Mouse (Mus musculus) liver, embryonic 14.5 days (tissue): ENCODE measurements around the gene Foxp2. TPM values are rescaled to one million over a fixed set of nuclear protein-coding genes. Genes with fewer than 3 reads are reported as not detected.

Source experiments
- ATAC-seq: fragments of 200-750 bp; cut with Nextera tagmentation; 2 replicates; pipeline ENCODE4 v1.8.0; 2017; ENCODE audit warnings: moderate number of reproducible peaks, mild to moderate bottlenecking, moderate library complexity; ENCODE audit not compliant: insufficient read depth
- DNase-seq, 3 experiments: peaks; one replicate each; pipeline ENCODE4 v3.0.0-alpha.2; 2012 to 2013; ENCODE audit warnings: low read depth in 3 of 3, low spot score in 3 of 3
- H3K27ac ChIP-seq: fragments of 300-500 bp; sonication (generic); 2 replicates; pipeline ENCODE4 v1.5.1; 2014; ENCODE audit warnings: moderate library complexity, mild to moderate bottlenecking, control low read depth, inconsistent platforms
- H3K27me3 ChIP-seq: fragments of 300-500 bp; sonication (generic); 2 replicates; pipeline ENCODE4 v1.6.1; 2014; ENCODE audit warnings: mild to moderate bottlenecking, low read length, moderate library complexity; ENCODE audit not compliant: control insufficient read depth, insufficient read depth
- H3K36me3 ChIP-seq: fragments of 300-500 bp; sonication (generic); replicated peaks from 2 replicates; pipeline ENCODE4 v1.6.1; 2014; ENCODE audit warnings: low read depth; ENCODE audit not compliant: control insufficient read depth, insufficient read depth
- H3K4me1 ChIP-seq, 2 experiments: fragments of 200-500 bp in 1 of 2; fragments of 300-500 bp in 1 of 2; sonication (generic) in 1 of 2; replicated peaks; 2 replicates each; pipeline ENCODE4 v1.6.1; 2012 to 2014; ENCODE audit warnings: antibody characterized with exemption in 1 of 2, inconsistent platforms in 1 of 2, low read length in 1 of 2; ENCODE audit not compliant: control insufficient read depth in 2 of 2, insufficient read depth in 2 of 2
- H3K4me2 ChIP-seq: fragments of 300-500 bp; sonication (generic); 2 replicates; pipeline ENCODE4 v1.6.1; 2014; ENCODE audit warnings: low read depth, mild to moderate bottlenecking, control low read depth, moderate library complexity
- H3K4me3 ChIP-seq, 2 experiments: fragments of 200-500 bp in 1 of 2; fragments of 300-500 bp in 1 of 2; sonication (generic) in 1 of 2; 2 replicates each; pipeline ENCODE4 v1.5.1; 2012 to 2014; ENCODE audit warnings: low read depth in 2 of 2, low read length in 2 of 2, mild to moderate bottlenecking in 2 of 2, control low read depth in 1 of 2, inconsistent platforms in 1 of 2, moderate library complexity in 1 of 2; ENCODE audit not compliant: insufficient read depth in 1 of 2
- H3K9ac ChIP-seq: fragments of 300-500 bp; sonication (generic); replicated peaks from 2 replicates; pipeline ENCODE4 v1.6.1; 2014; ENCODE audit warnings: mild to moderate bottlenecking, control low read depth, moderate library complexity
- H3K9me3 ChIP-seq: fragments of 300-500 bp; sonication (generic); 2 replicates; pipeline ENCODE4 v1.6.1; 2016; ENCODE audit warnings: low read length, mixed read lengths; ENCODE audit not compliant: control insufficient read depth
- CTCF ChIP-seq: IDR thresholded peaks from 2 replicates; pipeline ENCODE4 v1.5.1; 2016; ENCODE audit warnings: antibody characterized with exemption, low read depth, control low read depth
- EP300 ChIP-seq: IDR thresholded peaks from 2 replicates; pipeline ENCODE4 v1.6.1; 2016; ENCODE audit warnings: antibody characterized with exemption, low read depth
- WGBS: fragments of 180-500 bp; shearing (Covaris S2); extraction: QIAGEN DNeasy Blood & Tissue Kit; methylation state at CpG from one replicate; pipeline ENCODE4 v1.1.7; 2014; ENCODE audit not compliant: insufficient replicate concordance; 5-methylcytosine and 5-hydroxymethylcytosine counted together
- polyA plus RNA-seq, 2 experiments: library from polyadenylated mRNA; depleted of rRNA in 1 of 2; stranded (reverse) in 1 of 2; unstranded in 1 of 2; fragments of >200 nt; fragmentation: Nextera tagmentation in 1 of 2; extraction: Ambion mirVana in 1 of 2; gene quantifications; 2 replicates each; pipeline versions ENCODE4 v1.2.1 to v1.2.3; 2012 to 2014

Foxp2 gene
- polyA plus RNA-seq, 2 experiments = 0.27 to 0.28 TPM

DNA sequence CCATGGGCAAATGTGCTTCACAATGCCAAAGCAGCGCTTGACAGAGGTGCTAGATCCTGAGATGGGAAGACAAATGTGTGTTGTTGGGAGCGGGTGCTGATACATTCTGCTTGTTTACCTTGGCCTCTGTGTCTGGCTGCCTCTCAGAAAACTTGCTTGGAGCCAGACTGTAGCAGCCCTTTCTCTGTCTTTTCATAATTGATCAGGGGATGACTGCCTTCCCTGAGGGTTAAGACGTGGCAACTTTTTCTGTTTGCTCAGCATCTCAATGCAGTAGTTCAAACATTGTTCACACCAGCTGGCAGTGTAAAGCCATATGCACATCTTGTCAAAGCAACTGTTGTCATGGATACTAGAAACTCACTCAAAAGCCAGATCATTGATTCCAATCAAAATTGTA lies 384.1 kb downstream of the Foxp2 start:
- TF ChIP-seq CTCF (no peak), EP300 (no peak)
- Histone ChIP-seq H3K9me3 (no peaks in the 10 kb centered on the region), H3K27me3 (no peaks in the 10 kb centered on the region), H3K4me2 (no peak overlapping the region), H3K9ac (no peak overlapping the region), H3K4me3 (no peak overlapping the region), H3K4me1 (no peaks in the 10 kb centered on the region), H3K36me3 (no peaks in the 10 kb centered on the region), H3K27ac (no peak overlapping the region)
- WGBS = 51% methylated on average over 3 of the region's 3 CpGs
- no peak for DNase-seq
- no peak for ATAC-seq

GRCm38 (mm10) chr6:15294081-15294480 lies 392.9 kb downstream of the Foxp2 start:
- no peak overlapping the region for H3K9ac ChIP-seq
- WGBS = 46% methylated on average over 5 of the region's 5 CpGs
- TF ChIP-seq EP300 (no peak), CTCF (no peak)
- no peaks in the 10 kb centered on the region for H3K36me3 ChIP-seq
- H3K27me3 ChIP-seq = no peaks in the 10 kb centered on the region
- H3K4me1 ChIP-seq = no peaks in the 10 kb centered on the region
- no peak for ATAC-seq
- no peak overlapping the region for H3K4me2 ChIP-seq
- no peak overlapping the region for H3K4me3 ChIP-seq
- DNase-seq = no peak
- H3K9me3 ChIP-seq = no peaks in the 10 kb centered on the region
- H3K27ac ChIP-seq = no peak overlapping the region

GRCm38 (mm10) chr6:15299279-15299678 lies 398.1 kb downstream of the Foxp2 start:
- Histone ChIP-seq H3K27ac (no peak overlapping the region), H3K9ac (no peak overlapping the region), H3K9me3 (no peaks in the 10 kb centered on the region), H3K4me2 (no peak overlapping the region), H3K27me3 (no peaks in the 10 kb centered on the region), H3K4me1 (no peaks in the 10 kb centered on the region), H3K4me3 (no peak overlapping the region), H3K36me3 (no peaks in the 10 kb centered on the region)
- DNase-seq (no peak), ATAC-seq (no peak)
- TF ChIP-seq CTCF (no peak), EP300 (no peak)
- WGBS = 11% methylated on average over 1 of the region's 1 CpGs

- Histone ChIP-seq H3K36me3 (no peaks in the 10 kb centered on the region), H3K27ac (no peak overlapping the region), H3K4me1 (no peaks in the 10 kb centered on the region), H3K9ac (no peak overlapping the region), H3K4me2 (no peak overlapping the region), H3K4me3 (no peak overlapping the region), H3K27me3 (no peaks in the 10 kb centered on the region), H3K9me3 (no peaks in the 10 kb centered on the region)
- ATAC-seq = no peak
- WGBS = 57% methylated on average over 5 of the region's 5 CpGs
- no peak for TF ChIP-seq CTCF
- TF ChIP-seq EP300 = no peak
- no peak for DNase-seq
Observed at GRCm38 (mm10) chr6:15310671-15311070, 409.5 kb downstream of the Foxp2 start.

GRCm38 (mm10) chr6:15316948-15317347 lies 415.8 kb downstream of the Foxp2 start:
- WGBS = 43% methylated on average over 2 of the region's 2 CpGs
- H3K4me2 ChIP-seq = no peak overlapping the region
- H3K4me3 ChIP-seq = no peak overlapping the region
- peak; percentile 61; the same call in 1 of the 2 replicates for ATAC-seq
- H3K27ac ChIP-seq = no peak overlapping the region
- no peaks in the 10 kb centered on the region for H3K27me3 ChIP-seq
- DNase-seq = no peak
- TF ChIP-seq EP300 = no peak
- no peak for TF ChIP-seq CTCF
- H3K4me1 ChIP-seq = no peaks in the 10 kb centered on the region
- H3K36me3 ChIP-seq = no peaks in the 10 kb centered on the region
- no peaks in the 10 kb centered on the region for H3K9me3 ChIP-seq
- no peak overlapping the region for H3K9ac ChIP-seq
